Mouse (Mus musculus): Measurements from ENCODE around the gene Myom3. TPM values are rescaled to one million over a fixed set of nuclear protein-coding genes. Genes with fewer than 3 reads are reported as not detected.

Gene Myom3
- polyA plus RNA-seq, 1 experiment from 2014 or later: 7.8 TPM

- H3K36me3 ChIP-seq: no peaks in the 10 kb centered on the region
- 78% methylated on average over 5 of the region's 5 CpGs for WGBS
- H3K4me2 ChIP-seq: no peak overlapping the region
- H3K27ac ChIP-seq: 0 out of 2 replicates have a peak overlapping the region, but pooled peaks have one; percentile 57
- no peak overlapping the region for H3K9ac ChIP-seq
- H3K4me1 ChIP-seq: peaks cover 21% of the 10 kb centered on the region
- no peaks in the 10 kb centered on the region for H3K27me3 ChIP-seq
- ATAC-seq (ENCODE audit: insufficient number of reproducible peaks, low FRiP score, low TSS enrichment, low read depth): no peak
- no peaks in the 10 kb centered on the region for H3K9me3 ChIP-seq
- no peak overlapping the region for H3K4me3 ChIP-seq
Measured at GRCm38 (mm10) chr4:135781304-135781703, 21.8 kb downstream of the Myom3 start.

DNA sequence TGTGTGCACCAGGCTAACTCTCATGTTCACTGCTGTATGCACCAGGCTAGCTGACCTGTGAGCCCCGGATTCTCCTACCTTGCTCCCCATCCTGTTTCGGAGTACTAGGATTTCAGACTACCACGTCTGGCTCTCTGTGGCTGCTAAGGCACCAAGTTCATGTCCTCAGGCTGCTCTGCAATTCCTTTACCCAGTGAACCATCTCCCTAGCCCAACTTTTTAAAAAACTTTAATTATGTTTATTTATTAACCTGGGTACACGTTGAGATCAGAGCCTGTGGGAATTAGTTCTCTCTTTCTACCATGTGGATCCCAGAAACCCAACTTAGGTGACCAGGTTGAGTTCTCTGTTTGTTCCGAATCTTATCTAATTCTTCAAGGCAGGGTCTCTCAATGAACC, 27.1 kb downstream of the Myom3 start:
- no peak overlapping the region for H3K27ac ChIP-seq
- no peaks in the 10 kb centered on the region for H3K27me3 ChIP-seq
- WGBS: 78% methylated on average over 5 of the region's 5 CpGs
- H3K9me3 ChIP-seq: no peaks in the 10 kb centered on the region
- no peaks in the 10 kb centered on the region for H3K36me3 ChIP-seq
- no peak for ATAC-seq (ENCODE audit: insufficient number of reproducible peaks, low FRiP score, low TSS enrichment, low read depth)
- no peak overlapping the region for H3K4me2 ChIP-seq
- H3K9ac ChIP-seq: no peak overlapping the region
- H3K4me1 ChIP-seq: no peaks in the 10 kb centered on the region
- no peak overlapping the region for H3K4me3 ChIP-seq

GRCm38 (mm10) chr4:135787271-135787670, 27.8 kb downstream of the Myom3 start:
- H3K9ac ChIP-seq: no peak overlapping the region
- WGBS: 80% methylated on average over 6 of the region's 6 CpGs
- H3K4me3 ChIP-seq: no peak overlapping the region
- ATAC-seq (ENCODE audit: insufficient number of reproducible peaks, low FRiP score, low TSS enrichment, low read depth): no peak
- H3K27me3 ChIP-seq: no peaks in the 10 kb centered on the region
- no peak overlapping the region for H3K4me2 ChIP-seq
- H3K4me1 ChIP-seq: no peaks in the 10 kb centered on the region
- H3K27ac ChIP-seq: no peak overlapping the region
- no peaks in the 10 kb centered on the region for H3K36me3 ChIP-seq
- H3K9me3 ChIP-seq: no peaks in the 10 kb centered on the region

- Histone ChIP-seq H3K9ac (no peak overlapping the region), H3K9me3 (no peaks in the 10 kb centered on the region), H3K27ac (no peak overlapping the region), H3K4me2 (no peak overlapping the region), H3K4me1 (no peaks in the 10 kb centered on the region), H3K4me3 (no peak overlapping the region), H3K36me3 (no peaks in the 10 kb centered on the region), H3K27me3 (no peaks in the 10 kb centered on the region)
- 64% methylated on average over 2 of the region's 2 CpGs for WGBS
- no peak for ATAC-seq (ENCODE audit: insufficient number of reproducible peaks, low FRiP score, low TSS enrichment, low read depth)
Measured at GRCm38 (mm10) chr4:135789135-135789534, 29.6 kb downstream of the Myom3 start.

DNA sequence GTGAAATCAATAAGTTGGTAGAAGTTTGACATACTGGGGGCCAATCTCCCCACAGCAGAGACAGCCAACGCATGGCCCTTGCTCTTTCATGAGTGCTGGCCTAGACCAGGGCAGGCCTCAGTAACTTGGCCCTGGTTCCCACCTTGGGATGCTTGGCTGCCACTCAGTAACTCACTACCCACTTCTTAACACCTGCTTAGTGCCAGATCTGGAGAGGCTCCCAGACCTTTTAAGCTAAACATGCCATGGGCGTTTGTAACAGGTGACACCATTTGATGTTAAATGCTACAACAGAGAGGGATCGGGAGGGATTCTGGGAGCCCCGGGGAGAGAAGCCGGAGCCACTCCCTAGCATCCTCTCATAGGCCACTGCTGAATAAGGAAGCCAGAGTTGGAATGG, 33.3 kb downstream of the Myom3 start:
- Histone ChIP-seq H3K9ac (no peak overlapping the region), H3K27me3 (no peaks in the 10 kb centered on the region), H3K9me3 (no peaks in the 10 kb centered on the region), H3K27ac (no peak overlapping the region), H3K4me3 (no peak overlapping the region), H3K4me2 (no peak overlapping the region), H3K4me1 (peaks cover 11% of the 10 kb centered on the region), H3K36me3 (no peaks in the 10 kb centered on the region)
- no peak for ATAC-seq (ENCODE audit: insufficient number of reproducible peaks, low FRiP score, low TSS enrichment, low read depth)
- WGBS: 87% methylated on average over 5 of the region's 5 CpGs

- Histone ChIP-seq H3K4me3 (no peak overlapping the region), H3K27me3 (no peaks in the 10 kb centered on the region), H3K4me1 (peaks cover 25% of the 10 kb centered on the region), H3K9ac (no peak overlapping the region), H3K4me2 (no peak overlapping the region), H3K9me3 (no peaks in the 10 kb centered on the region), H3K36me3 (no peaks in the 10 kb centered on the region), H3K27ac (peak overlapping the region; percentile 40; the same call in 1 of the 2 replicates)
- WGBS: 22% methylated on average over 11 of the region's 11 CpGs
- ATAC-seq (ENCODE audit: insufficient number of reproducible peaks, low FRiP score, low TSS enrichment, low read depth): peak; percentile 48
Measured at GRCm38 (mm10) chr4:135797931-135798330, 38.4 kb downstream of the Myom3 start.

GRCm38 (mm10) chr4:135801543-135801942, 42.0 kb downstream of the Myom3 start:
- WGBS: 18% methylated on average over 8 of the region's 8 CpGs
- no peak overlapping the region for H3K4me3 ChIP-seq
- no peak overlapping the region for H3K4me2 ChIP-seq
- no peak overlapping the region for H3K9ac ChIP-seq
- peaks cover 24% of the 10 kb centered on the region for H3K4me1 ChIP-seq
- no peak overlapping the region for H3K27ac ChIP-seq
- H3K9me3 ChIP-seq: no peaks in the 10 kb centered on the region
- H3K27me3 ChIP-seq: no peaks in the 10 kb centered on the region
- no peak for ATAC-seq (ENCODE audit: insufficient number of reproducible peaks, low FRiP score, low TSS enrichment, low read depth)
- H3K36me3 ChIP-seq: no peaks in the 10 kb centered on the region

DNA sequence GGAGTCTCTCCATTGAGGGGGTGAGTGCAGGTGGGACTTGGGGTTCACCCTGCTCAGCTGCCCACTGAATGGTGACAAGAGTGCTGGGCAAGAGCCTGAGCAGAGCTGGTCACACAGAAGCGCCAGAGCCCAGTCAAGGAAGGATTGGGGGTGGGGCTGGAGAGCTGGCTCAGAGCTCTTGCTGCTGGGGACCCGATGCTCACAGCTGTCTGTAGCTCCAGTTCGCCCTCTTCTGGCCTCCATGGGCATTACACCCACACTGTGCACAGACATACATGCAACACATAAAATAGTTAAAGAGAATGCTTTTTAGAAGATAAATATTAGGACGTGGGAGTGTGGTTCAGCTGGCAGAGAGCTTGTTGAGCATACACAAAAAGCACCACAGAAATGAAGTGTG, 43.8 kb downstream of the Myom3 start:
- Histone ChIP-seq H3K27me3 (no peaks in the 10 kb centered on the region), H3K4me3 (no peak overlapping the region), H3K27ac (no peak overlapping the region), H3K9me3 (no peaks in the 10 kb centered on the region), H3K36me3 (no peaks in the 10 kb centered on the region), H3K9ac (no peak overlapping the region), H3K4me1 (peaks cover 9% of the 10 kb centered on the region; the same call in 1 of the 2 replicates), H3K4me2 (no peak overlapping the region)
- WGBS: 49% methylated on average over 4 of the region's 4 CpGs
- ATAC-seq (ENCODE audit: insufficient number of reproducible peaks, low FRiP score, low TSS enrichment, low read depth): no peak

DNA sequence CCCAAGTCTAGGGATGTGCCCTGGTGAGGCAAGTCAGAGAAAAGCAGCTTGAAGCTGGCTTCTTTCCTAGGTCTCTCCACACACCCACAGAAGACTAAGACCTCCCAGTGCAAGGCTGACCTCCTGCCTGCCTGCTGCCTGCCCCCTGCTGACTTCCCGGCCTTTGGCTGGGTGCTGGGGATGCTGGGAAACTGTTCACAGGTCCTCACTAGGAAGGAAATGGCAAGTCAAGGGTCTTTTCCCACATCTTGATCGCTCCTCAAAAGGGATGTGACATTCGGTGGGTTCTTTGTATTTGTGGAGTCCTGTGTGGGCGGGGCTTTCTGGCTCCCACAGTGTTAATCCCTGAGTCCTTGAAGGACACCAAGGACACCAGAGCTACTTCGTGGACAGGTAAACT, 44.7 kb downstream of the Myom3 start:
- 81% methylated on average over 5 of the region's 5 CpGs for WGBS
- Histone ChIP-seq H3K27ac (no peak overlapping the region), H3K9me3 (no peaks in the 10 kb centered on the region), H3K9ac (no peak overlapping the region), H3K27me3 (no peaks in the 10 kb centered on the region), H3K4me3 (no peak overlapping the region), H3K4me2 (no peak overlapping the region), H3K36me3 (no peaks in the 10 kb centered on the region), H3K4me1 (peaks cover 6% of the 10 kb centered on the region; the same call in 1 of the 2 replicates)
- ATAC-seq (ENCODE audit: insufficient number of reproducible peaks, low FRiP score, low TSS enrichment, low read depth): no peak

DNA sequence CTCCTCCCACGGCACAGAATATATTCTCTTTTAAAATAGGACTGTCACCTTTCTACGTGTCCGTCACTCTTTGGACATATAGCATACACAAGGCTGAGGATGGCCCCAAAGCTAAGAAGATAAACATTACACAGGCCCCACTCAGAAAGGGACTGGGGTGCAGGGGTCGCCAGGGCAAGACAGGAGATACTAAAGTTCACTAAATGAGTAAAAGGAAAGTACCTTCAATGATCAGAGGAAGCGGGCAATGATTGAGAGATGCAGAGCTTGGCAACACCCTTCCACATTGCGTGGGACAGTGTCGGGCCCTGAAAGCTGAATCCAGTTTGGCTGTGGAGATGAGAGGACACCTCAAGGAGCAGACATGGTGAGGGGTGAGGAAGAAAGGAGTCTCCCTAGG, 55.4 kb downstream of the Myom3 start:
- no peaks in the 10 kb centered on the region for H3K36me3 ChIP-seq
- H3K4me1 ChIP-seq: no peaks in the 10 kb centered on the region
- H3K27ac ChIP-seq: no peak overlapping the region
- no peaks in the 10 kb centered on the region for H3K27me3 ChIP-seq
- ATAC-seq (ENCODE audit: insufficient number of reproducible peaks, low FRiP score, low TSS enrichment, low read depth): no peak
- no peak overlapping the region for H3K4me2 ChIP-seq
- no peak overlapping the region for H3K4me3 ChIP-seq
- no peak overlapping the region for H3K9ac ChIP-seq
- H3K9me3 ChIP-seq: no peaks in the 10 kb centered on the region
- WGBS: 68% methylated on average over 7 of the region's 7 CpGs

DNA sequence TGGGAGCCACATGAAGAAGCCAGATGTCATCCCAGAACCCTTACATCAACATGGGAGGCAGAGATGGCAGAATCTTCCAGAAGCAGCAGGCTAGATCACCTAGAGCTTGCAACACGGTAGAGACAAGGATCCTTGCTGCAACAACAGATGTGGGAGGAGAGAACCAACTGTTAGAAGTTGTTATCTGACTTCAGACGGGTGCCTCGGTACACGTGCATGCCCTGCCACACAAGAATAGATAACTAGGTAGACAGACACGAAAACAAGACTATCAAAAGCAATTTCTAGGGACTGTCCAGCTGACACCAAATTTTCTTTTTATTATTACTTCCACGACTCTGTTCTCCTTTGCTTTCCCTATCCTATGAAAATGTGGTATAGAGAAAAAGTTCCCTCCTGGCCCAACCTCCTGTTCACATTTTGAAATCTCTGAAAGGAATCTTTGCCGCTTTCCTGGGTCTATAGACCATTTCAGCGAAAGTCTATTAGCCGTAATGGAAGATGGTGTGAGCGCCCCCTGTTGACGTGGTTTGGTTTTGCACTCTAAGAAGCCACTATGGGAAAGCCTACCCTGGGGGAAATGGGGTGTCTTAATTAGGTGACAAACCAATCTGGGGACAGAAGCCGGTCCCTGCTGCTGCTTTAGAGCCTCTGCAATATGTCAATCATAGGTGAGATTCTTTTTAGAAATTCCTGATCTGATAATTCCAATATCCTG, 57.5 kb downstream of the Myom3 start:
- H3K36me3 ChIP-seq: no peaks in the 10 kb centered on the region
- H3K27ac ChIP-seq: no peak overlapping the region
- H3K4me2 ChIP-seq: no peak overlapping the region
- no peak for ATAC-seq (ENCODE audit: insufficient number of reproducible peaks, low FRiP score, low TSS enrichment, low read depth)
- 38% methylated on average over 12 of the region's 12 CpGs for WGBS
- H3K9ac ChIP-seq: no peak overlapping the region
- no peaks in the 10 kb centered on the region for H3K27me3 ChIP-seq
- H3K4me3 ChIP-seq: no peak overlapping the region
- H3K9me3 ChIP-seq: no peaks in the 10 kb centered on the region
- 0 out of 2 replicates have a peak, but pooled peaks cover 4% of the 10 kb centered on the region for H3K4me1 ChIP-seq

DNA sequence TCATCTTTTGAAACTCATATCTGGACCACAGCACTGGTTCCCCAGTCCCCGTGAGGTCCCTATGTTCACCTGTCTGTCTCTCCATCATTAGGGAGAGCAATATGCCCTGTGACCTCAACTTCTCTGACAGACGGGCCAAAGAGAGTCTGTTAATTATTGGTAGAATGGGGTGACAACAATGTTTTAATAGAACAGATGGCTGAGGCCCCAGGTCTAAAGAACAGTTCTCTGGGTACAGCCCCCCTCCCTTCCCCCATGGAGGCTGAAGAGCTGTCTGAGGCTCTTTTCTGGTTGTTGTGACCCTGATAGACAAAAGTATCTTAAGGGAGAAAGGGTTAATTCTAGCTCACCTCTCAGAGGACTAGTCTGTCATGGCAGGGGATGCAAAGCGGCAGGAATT, 58.9 kb downstream of the Myom3 start:
- Histone ChIP-seq H3K4me3 (no peak overlapping the region), H3K4me1 (0 out of 2 replicates have a peak, but pooled peaks cover 4% of the 10 kb centered on the region), H3K4me2 (no peak overlapping the region), H3K9ac (no peak overlapping the region), H3K27ac (no peak overlapping the region), H3K36me3 (no peaks in the 10 kb centered on the region), H3K9me3 (no peaks in the 10 kb centered on the region), H3K27me3 (no peaks in the 10 kb centered on the region)
- WGBS: 72% methylated on average over 3 of the region's 3 CpGs
- no peak for ATAC-seq (ENCODE audit: insufficient number of reproducible peaks, low FRiP score, low TSS enrichment, low read depth)
